Mouse (Mus musculus) thymus, postnatal 4 days (tissue): ENCODE data around the gene Gtpbp1.

ENCODE experiments used
- DNase-seq: peaks from one replicate; pipeline ENCODE4 v3.0.0; 2021

Gtpbp1 gene

DNA sequence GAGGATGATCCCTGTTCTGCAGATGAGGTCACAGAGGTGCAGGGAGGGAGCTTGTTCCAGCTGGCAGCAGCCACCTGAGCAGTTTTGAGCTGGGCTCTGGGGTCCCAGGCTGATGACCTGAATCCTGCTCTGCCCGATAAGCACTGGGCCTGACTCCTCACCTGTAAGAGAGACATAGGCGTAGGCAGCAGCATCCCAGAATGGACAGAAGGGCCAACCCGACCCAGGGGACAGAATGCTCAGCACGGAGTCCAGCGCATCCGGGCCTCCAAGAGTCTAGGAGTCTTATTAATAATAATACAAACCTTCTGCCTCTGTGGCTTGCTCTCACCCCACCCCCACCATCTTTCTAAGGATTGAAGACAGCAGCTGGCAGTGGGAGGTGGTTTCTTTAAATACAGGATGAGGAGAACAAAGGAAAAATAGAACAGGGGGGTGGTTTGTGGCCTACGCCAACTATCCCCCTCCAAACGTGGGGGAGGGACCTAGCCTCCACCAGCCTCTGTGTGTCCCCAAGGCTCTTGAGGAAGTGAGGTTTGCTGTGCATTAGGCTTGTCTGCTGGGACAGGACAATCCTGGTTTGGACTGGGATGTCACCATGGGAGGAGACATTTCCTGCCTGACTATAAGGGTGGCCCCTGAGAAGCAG lies 65.5 kb downstream of the Gtpbp1 start:
- DNase-seq = no peak

DNA sequence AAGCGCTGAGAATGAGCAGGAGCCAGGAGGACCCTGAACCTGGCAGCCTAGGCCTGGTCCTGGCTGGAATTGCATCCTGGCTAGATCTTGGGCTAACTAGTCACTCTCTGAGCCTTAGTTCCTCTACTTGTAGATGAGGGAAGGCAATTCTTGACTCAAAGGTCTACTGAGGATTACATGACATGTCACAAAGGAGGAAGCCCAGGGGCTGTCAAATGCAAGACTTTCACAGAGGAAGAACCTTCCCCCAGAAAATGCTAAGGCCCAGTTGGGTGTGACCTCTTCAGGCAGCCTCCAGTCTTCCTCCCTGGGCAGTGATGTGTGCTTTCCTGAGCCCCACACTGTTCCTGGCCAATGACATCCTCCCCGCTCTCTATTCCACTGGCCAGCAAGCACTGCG lies 66.5 kb downstream of the Gtpbp1 start:
- no peak for DNase-seq

- no peak for DNase-seq
Measured at GRCm38 (mm10) chr15:79760956-79761355, 70.3 kb downstream of the Gtpbp1 start.

DNA sequence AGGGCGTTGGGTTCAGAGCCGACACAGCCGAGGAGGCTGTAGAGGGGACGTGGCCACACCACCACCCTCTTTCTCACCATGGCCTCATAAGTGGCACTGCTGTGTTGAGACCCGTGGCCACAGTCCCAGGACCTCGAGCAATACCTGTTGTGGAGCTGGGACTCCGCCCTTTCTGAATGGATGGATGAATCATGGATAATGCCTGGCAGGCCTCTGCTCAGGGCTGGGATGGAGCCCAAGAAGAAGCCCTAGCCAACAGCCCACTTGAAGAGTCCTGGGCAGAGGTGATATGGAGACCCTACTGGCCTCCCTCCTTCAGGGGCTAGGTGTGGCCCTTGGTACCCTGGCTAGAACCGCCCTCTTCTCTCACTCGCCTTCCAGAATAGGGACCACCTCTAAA lies 72.4 kb downstream of the Gtpbp1 start:
- no peak for DNase-seq

DNA sequence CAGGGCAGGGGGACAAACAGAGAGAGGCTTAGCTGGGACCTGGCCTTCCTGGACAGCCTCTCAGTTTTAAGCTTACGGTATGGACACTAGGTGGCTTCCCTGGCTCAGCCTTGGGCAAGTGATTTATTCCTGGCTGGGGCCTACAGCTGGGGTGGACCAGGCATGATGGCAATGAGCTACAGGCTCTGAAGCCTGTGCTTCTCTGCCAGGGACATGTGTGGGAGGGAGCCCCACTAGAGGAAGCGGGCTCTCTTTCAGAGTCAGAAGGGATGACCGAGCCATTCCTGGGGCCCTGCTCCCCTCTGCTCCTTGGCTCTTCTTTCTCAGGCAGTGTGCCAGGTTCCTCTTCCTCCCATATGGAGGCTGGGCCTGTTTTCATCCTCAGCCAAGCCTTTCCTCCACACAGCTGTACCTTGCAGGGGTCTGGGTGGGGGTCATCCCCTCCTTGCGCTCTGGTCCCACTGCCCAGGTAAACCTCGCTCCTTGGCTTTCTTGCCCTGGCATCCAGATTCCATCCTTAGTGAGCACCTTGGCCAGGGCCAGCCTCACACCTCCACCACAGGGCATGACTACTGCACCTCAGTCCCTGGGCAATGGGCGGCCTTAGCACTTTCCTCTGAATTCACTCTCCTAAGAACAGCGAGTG lies 73.1 kb downstream of the Gtpbp1 start:
- DNase-seq = no peak

- no peak for DNase-seq
Measured at GRCm38 (mm10) chr15:79764539-79765267, 74.1 kb downstream of the Gtpbp1 start.

- no peak for DNase-seq
Measured at GRCm38 (mm10) chr15:79765361-79765760, 74.7 kb downstream of the Gtpbp1 start.

- no peak for DNase-seq
Measured at GRCm38 (mm10) chr15:79766168-79766567, 75.5 kb downstream of the Gtpbp1 start.

GRCm38 (mm10) chr15:79766586-79767071 lies 76.0 kb downstream of the Gtpbp1 start:
- no peak for DNase-seq

- no peak for DNase-seq
Measured at GRCm38 (mm10) chr15:79767327-79767961, 76.8 kb downstream of the Gtpbp1 start.

DNA sequence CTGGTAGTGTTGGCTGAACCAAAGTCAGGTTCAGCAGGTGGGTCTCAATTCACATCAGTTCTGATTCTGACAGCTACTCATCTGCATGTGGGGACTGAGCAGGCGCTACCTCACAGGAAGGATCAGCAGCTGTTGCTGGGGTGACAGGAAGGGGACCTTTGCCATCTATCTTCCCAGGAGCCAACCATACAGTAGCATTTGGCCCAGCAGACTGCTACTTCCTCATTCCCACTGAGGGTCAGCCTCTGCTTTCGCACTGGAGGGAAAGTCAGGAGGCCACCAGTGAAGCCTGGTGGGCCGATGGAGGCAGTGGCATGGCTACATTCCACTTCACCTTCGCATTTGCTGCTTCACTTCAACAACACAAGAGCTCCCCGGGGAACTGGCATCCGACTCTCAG lies 77.7 kb downstream of the Gtpbp1 start:
- no peak for DNase-seq

GRCm38 (mm10) chr15:79770629-79771240 lies 80.1 kb downstream of the Gtpbp1 start:
- DNase-seq = no peak
